Mouse (Mus musculus) T-helper 2 cell (primary cell): Measurements from ENCODE around the gene Olfr1419.

Experiments used
- in situ Hi-C: fragments of 300-600 bp; cut with MboI, MseI; formaldehyde crosslinking; loops from one replicate; pipeline ENCODE4 v1.15.1; 2025; ENCODE audit warnings: high pct_unique_total_duplicates

Olfr1419 gene

GRCm38 (mm10) chr19:11875006-11875405, at the start of gene Olfr1419:
TSS of gene Olfr1419 (minus strand) at chr19:11875106.
- in situ Hi-C loops, result loop anchor here (10.0 kb wide), 1 partner anchor 1520 kb away; no protein-coding TSS in a partner anchor

DNA sequence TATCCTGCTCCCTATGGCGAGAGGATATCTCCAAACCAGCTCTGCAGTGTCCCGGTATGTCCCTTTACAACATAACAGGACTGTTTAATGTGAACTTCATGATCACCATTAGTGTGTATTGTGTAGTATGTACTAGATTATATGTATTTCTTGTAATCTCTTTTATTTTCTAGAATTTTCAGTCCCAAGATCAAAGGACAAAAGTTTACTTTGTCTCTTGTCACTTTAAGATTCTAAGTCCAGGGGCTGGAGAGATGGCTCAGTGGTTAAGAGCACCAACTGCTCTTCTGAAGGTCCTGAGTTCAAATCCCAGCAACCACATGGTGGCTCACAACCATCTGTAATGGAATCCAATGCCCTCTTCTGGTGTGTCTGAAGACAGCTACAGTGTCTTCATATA, 47.6 kb upstream of the Olfr1419 start:
- in situ Hi-C loops, result loop anchor here (10.0 kb wide), 1 partner anchor 1378 kb away; no protein-coding TSS in a partner anchor

DNA sequence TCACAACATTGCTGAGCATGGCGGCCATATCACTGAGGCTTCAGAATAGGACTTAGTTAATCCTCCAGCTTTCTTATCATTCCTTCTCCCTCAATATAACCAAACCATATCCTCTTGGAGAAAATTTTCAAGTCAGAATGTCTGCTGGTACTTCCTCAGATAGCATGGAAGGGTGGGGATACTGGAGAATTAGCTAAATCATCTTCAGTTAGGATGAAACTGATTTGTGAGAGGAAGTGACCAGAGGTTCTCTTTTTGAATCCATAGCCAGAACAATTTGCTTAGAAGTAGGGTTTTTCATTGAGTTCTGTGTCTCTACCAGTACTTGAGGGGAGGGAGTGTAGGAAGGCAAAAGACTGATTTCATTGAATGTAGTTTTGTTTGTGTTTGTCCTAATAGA, 47.2 kb upstream of the Olfr1419 start:
- in situ Hi-C loops, result loop anchor here (10.0 kb wide), 1 partner anchor 1377 kb away; no protein-coding TSS in a partner anchor

- in situ Hi-C loops, result no loop called here
Measured at GRCm38 (mm10) chr19:11915804-11916203, 40.9 kb upstream of the Olfr1419 start.

GRCm38 (mm10) chr19:11912533-11913121, 37.7 kb upstream of the Olfr1419 start:
- in situ Hi-C loops, result loop anchor here (5.0 kb wide), 1 partner anchor 135 kb away; no protein-coding TSS in a partner anchor

GRCm38 (mm10) chr19:11912037-11912532, 37.2 kb upstream of the Olfr1419 start, which contains the start of gene Patl1:
TSS of gene Patl1 (plus strand) at chr19:11912399.
- in situ Hi-C loops, result loop anchor here (5.0 kb wide), 1 partner anchor 135 kb away; no protein-coding TSS in a partner anchor

DNA sequence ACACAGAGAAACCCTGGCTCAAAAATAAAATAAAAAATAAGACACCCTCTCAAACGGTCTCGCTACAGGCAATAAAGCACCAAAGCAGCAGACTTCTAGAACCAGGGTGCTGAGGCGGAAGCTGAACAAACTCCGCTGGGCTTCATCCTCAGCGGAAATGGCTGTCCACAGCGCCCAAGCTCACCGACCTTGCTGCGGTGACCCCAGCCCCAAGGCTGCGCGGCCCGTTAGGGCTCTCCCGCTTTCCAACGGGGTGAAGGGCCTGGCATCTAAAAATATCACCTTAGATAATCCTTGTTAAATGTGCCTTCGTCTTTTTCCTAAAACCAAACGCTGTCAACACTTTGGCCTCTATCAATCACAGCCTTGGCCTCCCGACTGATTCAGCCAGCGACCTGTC, 36.7 kb upstream of the Olfr1419 start:
- in situ Hi-C loops, result loop anchor here (5.0 kb wide), 1 partner anchor 134 kb away; no protein-coding TSS in a partner anchor

GRCm38 (mm10) chr19:11911021-11911420, 36.1 kb upstream of the Olfr1419 start:
- in situ Hi-C loops, result loop anchor here (5.0 kb wide), 1 partner anchor 134 kb away; no protein-coding TSS in a partner anchor

- in situ Hi-C loops, result no loop called here
Measured at GRCm38 (mm10) chr19:11886265-11886664, 11.4 kb upstream of the Olfr1419 start, which contains the start of gene Olfr1420. TSS of gene Olfr1420 (plus strand) at chr19:11886565.

DNA sequence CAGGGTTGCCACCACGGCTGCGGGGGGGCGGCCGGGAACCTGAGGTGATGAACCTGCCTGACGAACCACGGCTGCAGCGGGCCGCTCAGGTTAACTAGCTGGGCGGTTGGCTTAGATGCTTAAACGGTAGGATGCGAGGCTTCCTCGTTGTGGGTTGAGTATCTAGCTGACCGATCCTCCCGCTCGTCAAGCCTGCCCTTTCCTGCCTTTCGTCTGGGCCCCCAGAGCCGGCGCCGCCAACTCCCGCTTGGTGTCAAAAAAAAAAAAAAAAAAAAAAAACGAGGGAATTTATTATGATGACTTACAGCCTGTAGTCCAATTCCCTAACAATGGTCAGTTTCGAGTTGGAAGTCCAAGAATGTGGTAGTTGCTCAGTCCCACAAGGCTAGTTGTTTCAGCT, 3.5 kb upstream of the Olfr1419 start:
- in situ Hi-C loops, result loop anchor here (10.0 kb wide), 1 partner anchor 1524 kb away; no protein-coding TSS in a partner anchor

DNA sequence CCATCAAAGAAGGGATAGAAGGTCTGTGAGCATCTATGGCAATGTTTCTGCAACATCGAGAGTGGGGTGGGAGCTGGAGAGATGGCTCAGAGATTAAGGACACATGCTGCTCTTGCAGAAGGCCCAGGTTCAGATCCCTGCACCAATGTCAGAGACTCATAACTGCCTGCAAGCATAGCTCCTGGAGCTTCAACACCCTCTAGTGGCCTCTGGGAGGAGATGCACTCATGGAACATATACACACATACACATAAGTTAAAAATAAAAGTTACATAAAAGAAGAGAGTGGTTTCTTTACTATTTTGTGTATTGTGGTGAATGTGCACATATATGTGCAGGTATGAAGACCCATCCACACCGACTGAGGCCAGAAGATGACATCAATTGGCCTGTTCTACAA, 7.1 kb downstream of the Olfr1419 start:
- in situ Hi-C loops, result no loop called here

- in situ Hi-C loops, result no loop called here
Measured at GRCm38 (mm10) chr19:11860966-11861365, 13.9 kb downstream of the Olfr1419 start, which contains the start of gene Olfr1418. TSS of gene Olfr1418 (minus strand) at chr19:11861066.

GRCm38 (mm10) chr19:11856506-11856905, 18.4 kb downstream of the Olfr1419 start:
- in situ Hi-C loops, result no loop called here

DNA sequence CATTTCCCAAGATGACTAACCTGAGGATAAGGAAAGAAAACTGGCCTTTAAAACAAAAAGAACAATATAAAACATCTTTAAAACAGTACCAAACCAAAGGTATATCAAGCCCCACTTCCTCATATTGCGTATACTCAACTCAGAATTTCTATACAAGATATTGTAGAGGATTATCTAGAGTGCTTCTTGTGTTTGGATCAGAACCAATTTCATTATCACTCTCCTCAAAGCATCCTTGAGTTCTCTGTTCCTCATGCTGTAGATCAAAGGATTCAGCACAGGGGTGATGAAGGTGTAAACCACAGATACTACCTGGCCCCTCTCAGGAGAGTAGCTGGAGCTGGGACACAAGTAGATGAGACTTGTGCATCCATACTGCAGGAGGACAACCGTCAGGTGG, 20.1 kb downstream of the Olfr1419 start:
- in situ Hi-C loops, result no loop called here

- in situ Hi-C loops, result no loop called here
Measured at GRCm38 (mm10) chr19:11852652-11853051, 22.3 kb downstream of the Olfr1419 start.

DNA sequence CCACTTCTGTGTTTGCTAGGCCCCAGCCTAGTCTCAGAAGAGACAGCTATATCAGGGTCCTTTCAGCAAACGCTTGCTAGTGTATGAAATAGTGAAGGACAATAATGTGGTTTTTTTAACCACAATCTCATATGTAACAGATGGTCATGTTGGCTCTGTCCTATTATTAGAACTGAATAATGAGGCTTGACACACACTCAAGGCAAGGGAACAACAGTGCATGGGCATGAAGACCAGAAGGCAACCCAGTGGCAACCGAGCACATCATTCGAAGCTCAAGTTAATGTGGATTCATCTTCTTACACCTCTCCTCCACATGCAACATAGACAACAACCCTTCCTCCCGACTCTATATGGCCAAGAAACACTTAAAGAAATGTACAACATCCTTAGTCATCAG, 28.6 kb downstream of the Olfr1419 start:
- in situ Hi-C loops, result no loop called here

DNA sequence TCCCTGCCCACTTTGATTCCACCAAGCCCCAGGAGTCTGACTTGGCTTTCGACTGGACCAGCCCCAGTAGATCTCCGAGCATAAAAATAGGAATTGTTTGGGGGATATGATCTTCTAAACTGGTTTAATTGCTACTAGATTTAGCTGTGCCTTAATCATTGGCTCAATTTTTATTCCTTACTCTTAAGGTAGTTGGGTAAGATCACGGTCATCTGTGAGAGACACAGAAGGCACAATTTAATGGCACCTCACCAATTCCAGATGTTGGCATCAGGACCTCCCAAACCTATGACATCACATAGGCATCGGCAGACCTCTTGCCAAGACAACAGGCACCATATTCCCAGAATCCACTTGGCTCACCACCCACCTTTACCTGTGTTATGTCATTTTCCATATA, 35.8 kb downstream of the Olfr1419 start, which contains the start of gene Olfr1417:
Olfr1417 (minus strand) TSS at position 101 of the 400 bp plus-strand sequence.
- in situ Hi-C loops, result loop anchor here (10.0 kb wide), 1 partner anchor 506 kb away; no protein-coding TSS in a partner anchor

- in situ Hi-C loops, result no loop called here
Measured at GRCm38 (mm10) chr19:11823346-11824065, 51.4 kb downstream of the Olfr1419 start.

GRCm38 (mm10) chr19:11820211-11820610, 54.7 kb downstream of the Olfr1419 start:
- in situ Hi-C loops, result no loop called here

DNA sequence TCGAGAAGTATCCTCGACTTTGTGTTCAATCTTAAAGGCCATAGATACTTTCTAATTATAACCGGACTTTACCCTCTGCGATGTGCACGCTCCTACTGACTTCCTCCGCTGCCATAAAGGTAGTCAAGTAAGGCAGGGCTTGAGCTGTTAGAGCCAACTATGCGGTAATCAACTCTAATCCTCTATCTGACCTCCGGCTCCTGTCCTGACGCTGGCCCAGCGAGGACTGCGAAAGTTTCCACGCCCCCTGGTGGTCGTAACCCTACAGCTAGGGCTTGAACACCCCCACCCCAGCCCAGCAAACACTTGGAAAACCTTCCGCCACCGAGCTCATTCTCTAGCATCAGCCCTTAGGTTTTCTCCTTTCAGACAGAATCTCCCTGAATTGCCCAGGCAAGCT, 55.1 kb downstream of the Olfr1419 start:
- in situ Hi-C loops, result no loop called here

- in situ Hi-C loops, result no loop called here
Measured at GRCm38 (mm10) chr19:11819143-11819700, 55.7 kb downstream of the Olfr1419 start, which contains the start of gene Stx3. TSS of gene Stx3 (minus strand) at chr19:11819403.
